Mouse (Mus musculus) embryonic fibroblast, embryonic 13.5 days (primary cell): ENCODE results near the gene Gad1. TPM values are rescaled to one million over a fixed set of nuclear protein-coding genes. Genes with fewer than 3 reads are reported as not detected.

Experiments used
- H3K27ac ChIP-seq: 2 replicates; pipeline ENCODE4 v1.5.1; 2012; ENCODE audit warnings: low read length, control low read depth, inconsistent platforms; ENCODE audit not compliant: insufficient read depth
- H3K4me1 ChIP-seq: 2 replicates; pipeline ENCODE4 v1.6.1; 2011; ENCODE audit warnings: low read length; ENCODE audit not compliant: control insufficient read depth, insufficient read depth
- H3K4me3 ChIP-seq: 2 replicates; pipeline ENCODE4 v1.5.1; 2011; ENCODE audit warnings: mild to moderate bottlenecking, control low read depth, low read length; ENCODE audit not compliant: insufficient read depth
- CTCF ChIP-seq: IDR thresholded peaks from 2 replicates; pipeline ENCODE4 v1.5.1; 2011; ENCODE audit warnings: mild to moderate bottlenecking, control low read depth, low read length, moderate library complexity, borderline replicate concordance; ENCODE audit not compliant: insufficient read depth
- POLR2A ChIP-seq: IDR thresholded peaks from 2 replicates; pipeline ENCODE4 v1.6.1; 2011; ENCODE audit warnings: low read depth, mild to moderate bottlenecking, control low read depth, low read length, moderate library complexity
- polyA plus RNA-seq: library from polyadenylated mRNA; stranded (reverse); fragments of >200 nt; gene quantifications from 2 replicates; pipeline ENCODE4 v1.2.4, GENCODE M21; 2011; ENCODE audit warnings: low read depth; ENCODE audit not compliant: missing spikeins, insufficient read length

Gene Gad1
- polyA plus RNA-seq, 1 experiment, result not detected

- H3K27ac ChIP-seq, result no peak overlapping the region
- no peaks in the 10 kb centered on the region for H3K4me1 ChIP-seq
- no peak for TF ChIP-seq CTCF
- TF ChIP-seq POLR2A, result no peak
- H3K4me3 ChIP-seq, result no peak overlapping the region
These were observed 90.2 kb downstream of the Gad1 start for GRCm38 (mm10) chr2:70642971-70643565.

- Histone ChIP-seq H3K4me1 (no peaks in the 10 kb centered on the region; the same call in 1 of the 2 replicates), H3K27ac (no peak overlapping the region), H3K4me3 (no peak overlapping the region)
- TF ChIP-seq CTCF (no peak), POLR2A (no peak)
These were observed 92.5 kb downstream of the Gad1 start for GRCm38 (mm10) chr2:70645266-70645780.

GRCm38 (mm10) chr2:70647681-70648080, 94.8 kb downstream of the Gad1 start:
- no peaks in the 10 kb centered on the region; the same call in 1 of the 2 replicates for H3K4me1 ChIP-seq

GRCm38 (mm10) chr2:70648271-70648670, 95.4 kb downstream of the Gad1 start:
- no peak overlapping the region for H3K4me3 ChIP-seq
- no peak overlapping the region for H3K27ac ChIP-seq
- TF ChIP-seq POLR2A (no peak), CTCF (no peak)
- no peaks in the 10 kb centered on the region; the same call in 1 of the 2 replicates for H3K4me1 ChIP-seq

More at GRCm38 (mm10) chr2:70647681-70648080, 94.8 kb downstream of the Gad1 start:
- Histone ChIP-seq H3K4me3 (no peak overlapping the region), H3K27ac (no peak overlapping the region)
- TF ChIP-seq POLR2A (no peak), CTCF (no peak)

GRCm38 (mm10) chr2:70649471-70649870, 96.6 kb downstream of the Gad1 start:
- Histone ChIP-seq H3K27ac (no peak overlapping the region), H3K4me3 (no peak overlapping the region), H3K4me1 (no peaks in the 10 kb centered on the region; the same call in 1 of the 2 replicates)
- TF ChIP-seq CTCF (no peak), POLR2A (no peak)

Other genes starting within 250 kb of the Gad1 start
- not detected in 2 replicates for gene Sp5, start 78.1 kb upstream of the Gad1 start, polyA plus RNA-seq
- gene Erich2, start 44.3 kb upstream of the Gad1 start, polyA plus RNA-seq, result not detected in 2 replicates
- gene Gorasp2, start 108.5 kb downstream of the Gad1 start, polyA plus RNA-seq, result 153 and 162 TPM in 2 replicates
- gene Gm26558, start 109.0 kb downstream of the Gad1 start, polyA plus RNA-seq, result not detected in 2 replicates